Mouse (Mus musculus) thymus, adult 2 months (tissue): ENCODE measurements around the gene Cd1d1.

Source experiments
- CTCF ChIP-seq: fragments of 200-500 bp; IDR thresholded peaks from 2 replicates; pipeline ENCODE4 v1.5.1; 2012; ENCODE audit warnings: mild to moderate bottlenecking, control low read depth, low read length, moderate library complexity, borderline replicate concordance; ENCODE audit not compliant: control insufficient read depth, poor library complexity, insufficient read depth; ENCODE audit errors: extremely low read depth
- POLR2A ChIP-seq: fragments of 200-500 bp; IDR thresholded peaks from 2 replicates; pipeline ENCODE4 v1.6.1; 2012; ENCODE audit warnings: mild to moderate bottlenecking, low read length, control low read depth, moderate library complexity; ENCODE audit not compliant: control insufficient read depth, poor library complexity, insufficient read depth; ENCODE audit errors: extremely low read depth

DNA sequence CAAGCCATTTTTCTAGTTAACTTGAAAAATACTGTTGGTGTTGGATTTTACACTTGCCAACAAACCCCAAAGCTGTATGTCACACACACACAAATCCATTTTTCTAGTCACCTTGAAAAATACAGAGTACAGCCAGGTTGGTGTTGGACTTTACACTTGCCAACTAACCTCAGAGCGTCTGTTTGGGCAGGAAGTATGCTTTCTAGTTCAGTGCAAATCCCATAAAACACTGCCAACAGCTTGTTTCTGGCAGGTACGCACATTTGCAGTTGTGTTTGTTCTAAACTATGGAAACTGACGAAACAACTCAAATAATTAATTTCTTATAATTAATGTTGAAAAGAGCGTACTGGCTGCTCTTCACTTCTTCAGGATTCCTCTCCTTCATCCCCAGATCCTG, 3.1 kb downstream of the Cd1d1 start:
- TF ChIP-seq CTCF (no peak), POLR2A (no peak)
